Mouse (Mus musculus) layer of hippocampus, adult 9-10 months (tissue): ENCODE measurements at regions not wholly inside any gene's neighbourhood (a gene's known extent, or its start where the extent isn't known, plus 50 kb on each side); places are given as distances from the start of the nearest gene placed in this dataset.

Experiments used
- DNase-seq: peaks from one replicate; pipeline ENCODE4 v3.0.0; 2022; ENCODE audit warnings: low spot score

DNA sequence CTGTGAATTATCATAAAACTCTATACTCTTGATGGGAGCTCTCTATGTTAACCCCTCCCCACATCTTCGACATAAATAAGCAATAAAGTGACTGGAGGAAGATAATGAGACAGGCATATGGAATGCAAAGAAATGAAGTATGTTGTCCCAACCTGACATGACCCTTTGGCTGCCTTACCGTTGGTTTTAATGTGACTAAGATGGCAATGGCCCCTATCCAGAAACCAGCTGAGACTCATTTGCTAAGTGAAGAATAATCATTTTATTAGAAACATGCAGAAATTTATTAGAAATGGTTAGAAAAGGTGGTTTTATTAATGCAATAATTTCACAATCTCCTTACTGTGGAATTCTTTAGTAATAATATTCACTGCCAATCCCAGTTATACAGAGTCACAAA is 2767.2 kb upstream of the 5930422O12Rik start:
- DNase-seq: no peak

DNA sequence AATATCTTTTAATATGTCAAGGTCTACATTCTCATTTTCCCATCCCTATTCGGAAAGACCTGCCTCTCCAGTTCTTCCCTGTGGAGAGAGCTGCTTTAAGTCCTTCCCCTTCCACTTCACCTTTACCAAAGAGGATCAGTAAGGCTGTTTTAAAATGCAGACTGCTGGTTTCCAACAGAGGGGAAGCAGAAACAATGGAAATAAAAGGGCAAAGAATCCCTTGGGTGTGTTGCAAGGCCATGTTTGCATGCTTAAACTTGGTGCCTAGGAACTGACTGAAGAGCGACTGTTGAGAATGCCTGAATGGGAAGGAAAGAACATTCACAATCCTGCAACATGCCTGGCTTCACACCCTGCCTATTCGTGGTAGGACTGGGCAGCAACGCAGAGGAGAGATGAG is 2759.1 kb upstream of the 5930422O12Rik start:
- DNase-seq: no peak

DNA sequence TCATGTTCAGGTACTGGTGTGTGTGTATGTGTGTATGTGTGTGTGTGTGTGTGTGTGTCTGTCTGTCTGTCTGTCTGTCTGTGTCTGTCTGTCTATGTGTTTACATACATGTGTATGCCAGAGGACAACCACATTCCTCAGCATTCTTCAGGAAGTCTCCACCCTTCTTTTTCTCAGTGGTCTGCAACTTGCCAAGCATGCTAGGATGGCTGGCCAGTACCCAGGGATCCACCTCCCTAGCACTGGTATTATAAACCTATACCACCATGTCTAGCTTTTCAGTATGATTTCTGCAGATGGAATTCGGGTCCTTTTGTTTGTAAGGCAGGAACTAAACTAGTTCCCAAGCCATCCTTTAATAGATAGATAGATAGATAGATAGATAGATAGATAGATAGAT is 2751.1 kb upstream of the 5930422O12Rik start:
- DNase-seq: no peak

DNA sequence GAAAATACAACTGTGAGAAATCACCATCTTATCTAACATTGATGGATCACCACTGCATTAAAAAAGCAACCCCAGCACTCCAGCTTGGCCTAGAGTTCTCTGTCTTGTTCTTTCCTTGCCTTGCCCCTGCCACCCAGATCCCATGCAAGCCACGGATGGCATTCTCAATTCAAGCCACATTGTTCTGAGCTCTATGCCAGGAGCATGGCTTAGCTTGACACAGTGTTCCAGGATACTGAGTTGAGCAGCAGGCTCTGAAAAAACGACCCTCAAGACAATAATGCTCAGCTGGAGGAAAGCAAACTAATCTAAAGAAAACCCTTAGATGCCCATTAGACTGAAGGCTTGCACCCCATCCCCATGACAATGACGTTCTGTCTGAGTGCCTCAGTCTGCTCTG is 2746.3 kb upstream of the 5930422O12Rik start:
- no peak for DNase-seq

DNA sequence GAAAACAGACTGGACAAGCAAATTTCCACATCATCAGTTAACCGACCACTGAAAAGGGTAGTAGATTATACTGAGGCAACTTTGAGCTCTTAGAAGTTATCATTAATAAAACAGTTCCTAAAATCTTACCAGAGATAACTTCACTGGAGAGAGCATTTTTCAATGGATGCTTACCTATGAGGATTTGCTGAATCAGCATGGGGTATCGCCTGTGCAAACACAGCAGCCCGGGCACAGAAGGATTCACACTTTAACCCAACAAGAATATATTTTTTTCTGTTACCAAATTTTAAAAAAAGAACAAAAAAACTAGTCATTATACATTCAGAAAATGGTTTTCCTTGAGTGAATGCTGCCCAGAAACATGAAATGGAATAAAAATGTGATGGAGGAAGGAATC is 2742.0 kb upstream of the 5930422O12Rik start:
- DNase-seq: no peak

DNA sequence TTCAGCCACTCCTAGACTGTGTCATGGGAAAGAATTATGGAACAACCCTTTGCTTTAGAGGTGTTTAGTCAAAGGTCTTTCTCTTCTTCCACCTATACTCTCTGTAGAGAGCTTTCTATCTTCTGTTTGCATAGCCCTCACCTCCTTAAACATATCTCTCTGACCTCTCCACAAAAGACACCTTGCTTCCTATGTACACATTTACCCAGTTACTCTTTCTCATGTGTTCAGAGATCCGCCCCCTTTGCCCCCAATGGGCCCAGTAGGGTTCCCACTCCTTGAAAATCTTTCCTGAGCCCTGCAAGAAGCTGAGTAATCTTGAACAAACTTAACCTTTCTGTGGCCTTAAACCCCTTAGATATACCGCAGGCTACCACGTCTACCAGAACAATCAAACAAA is 2734.4 kb upstream of the 5930422O12Rik start:
- no peak for DNase-seq

DNA sequence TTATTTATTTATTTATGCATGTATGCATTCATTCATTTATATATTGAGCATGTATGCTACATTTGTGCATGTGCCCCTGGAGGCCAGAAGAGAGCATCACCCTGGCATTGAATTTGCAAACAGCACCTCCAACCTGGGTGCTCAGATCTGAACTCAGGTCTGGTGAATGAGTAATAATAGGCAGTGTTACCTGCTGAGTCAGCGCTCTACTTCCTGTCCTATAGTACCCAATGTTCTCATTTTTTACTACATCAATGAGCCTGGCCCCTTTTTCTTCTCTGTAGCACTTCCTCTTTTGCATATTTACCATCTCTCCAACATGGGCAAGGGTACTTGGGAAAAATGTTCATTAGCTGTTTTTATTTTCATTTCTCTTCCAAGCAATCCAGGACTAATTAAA is 2711.9 kb upstream of the 5930422O12Rik start:
- no peak for DNase-seq

DNA sequence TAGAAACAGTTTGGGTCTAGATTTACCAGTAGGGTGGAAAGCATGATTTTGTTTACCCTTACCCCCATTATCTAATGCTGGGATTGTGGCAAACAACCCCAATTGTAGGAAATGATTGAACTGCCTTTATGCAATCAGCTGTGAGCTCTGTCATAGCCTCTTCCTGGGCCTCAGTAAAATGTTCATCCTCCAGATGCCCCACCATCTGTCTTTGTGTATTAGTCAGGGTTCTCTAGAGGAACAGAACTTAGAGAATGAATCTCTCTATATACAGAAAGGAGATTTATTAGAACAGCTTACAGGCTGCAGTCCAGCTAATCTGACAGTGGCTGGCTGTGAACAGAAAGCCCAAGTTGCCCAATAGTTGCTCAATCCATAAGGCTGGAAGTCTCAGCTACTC is 2698.1 kb upstream of the 5930422O12Rik start:
- DNase-seq: peak; percentile 59

DNA sequence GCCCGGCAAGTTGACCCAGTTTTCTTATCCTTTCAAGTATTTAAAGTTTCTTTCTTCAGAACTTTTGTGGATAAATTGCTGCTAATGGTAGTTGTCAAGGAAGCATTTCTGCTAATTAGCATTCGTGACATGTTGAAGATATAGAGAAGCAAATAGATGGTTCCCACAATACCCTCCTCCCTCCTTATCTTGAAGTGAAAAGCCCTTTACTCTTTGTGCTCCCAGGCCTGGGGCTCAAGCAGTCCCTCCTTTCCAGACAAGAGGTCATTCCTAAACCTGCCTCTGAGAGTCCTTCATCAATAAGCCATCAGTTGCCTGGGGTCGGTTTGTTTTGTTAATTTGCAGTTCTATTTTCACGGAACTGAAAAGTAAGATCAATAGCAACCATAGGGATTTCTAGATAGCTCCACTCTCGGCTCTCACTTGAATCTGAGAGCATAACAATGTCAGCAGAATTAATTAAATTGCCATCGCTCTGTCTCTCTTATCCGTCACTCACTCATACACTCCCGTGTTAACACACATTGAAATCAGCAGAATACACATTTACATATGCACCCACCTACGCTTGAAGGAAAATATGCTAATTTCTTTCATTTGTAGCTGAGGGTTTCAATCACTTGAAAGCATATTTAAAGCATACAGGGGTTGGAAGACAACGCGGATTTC is 2695.8 kb upstream of the 5930422O12Rik start:
- DNase-seq: no peak

DNA sequence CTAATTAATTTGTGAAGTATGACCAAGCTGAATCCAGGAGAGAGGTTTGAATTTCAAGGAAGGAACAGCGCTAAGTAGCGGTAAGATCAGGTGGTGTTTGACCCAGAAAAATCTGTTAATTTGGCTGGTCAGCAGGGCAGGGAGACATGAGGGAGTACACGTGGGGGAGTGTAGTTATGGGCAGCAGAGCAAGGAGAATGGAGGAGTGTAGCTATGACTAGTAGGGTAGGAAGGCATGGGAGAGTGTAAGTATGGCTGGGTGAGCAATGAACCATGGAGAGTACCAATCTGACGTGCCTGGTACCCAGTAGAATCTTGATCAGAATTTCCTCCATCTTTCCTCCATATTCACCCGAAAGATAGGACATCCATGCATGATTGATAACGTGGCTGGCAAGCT is 2695.1 kb upstream of the 5930422O12Rik start:
- DNase-seq: no peak

DNA sequence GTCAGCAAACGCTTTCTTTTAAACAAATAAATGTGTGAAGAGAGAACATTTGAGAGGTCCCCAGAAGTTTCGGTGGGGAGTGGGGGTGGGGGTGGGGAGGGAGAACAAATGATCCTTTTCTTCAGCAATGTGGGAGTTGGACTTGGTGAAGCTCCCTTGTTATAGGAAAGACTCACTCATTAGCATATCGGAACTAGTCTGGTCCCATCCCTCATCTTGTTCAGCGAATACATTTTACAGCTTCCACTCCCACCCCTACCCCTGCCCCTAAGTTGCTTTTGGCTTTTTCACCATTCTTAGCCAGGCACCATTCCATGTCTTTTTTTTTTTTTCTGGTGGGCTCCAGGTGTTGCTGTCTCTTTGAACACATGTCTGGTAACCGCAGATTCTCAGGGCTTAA is 2693.2 kb upstream of the 5930422O12Rik start:
- no peak for DNase-seq

DNA sequence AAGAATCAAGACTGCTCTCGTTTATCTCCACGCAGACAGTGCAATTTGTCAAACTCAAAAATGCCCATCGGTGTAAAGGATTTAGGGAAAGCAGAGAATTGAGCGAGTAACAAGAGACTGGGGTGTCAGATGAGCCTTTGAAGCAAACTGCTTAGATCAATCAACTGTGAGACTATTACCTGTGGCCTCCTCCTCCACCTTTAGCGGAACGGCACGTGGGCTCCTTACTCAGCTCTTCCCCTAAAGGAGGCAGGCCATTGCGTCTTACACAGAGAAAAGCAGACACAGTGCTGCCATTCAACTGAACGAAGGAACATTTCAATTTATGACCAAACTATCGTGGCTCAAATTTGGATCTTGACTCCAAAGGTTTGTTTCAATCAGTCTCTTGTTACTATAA is 2692.8 kb upstream of the 5930422O12Rik start:
- no peak for DNase-seq

DNA sequence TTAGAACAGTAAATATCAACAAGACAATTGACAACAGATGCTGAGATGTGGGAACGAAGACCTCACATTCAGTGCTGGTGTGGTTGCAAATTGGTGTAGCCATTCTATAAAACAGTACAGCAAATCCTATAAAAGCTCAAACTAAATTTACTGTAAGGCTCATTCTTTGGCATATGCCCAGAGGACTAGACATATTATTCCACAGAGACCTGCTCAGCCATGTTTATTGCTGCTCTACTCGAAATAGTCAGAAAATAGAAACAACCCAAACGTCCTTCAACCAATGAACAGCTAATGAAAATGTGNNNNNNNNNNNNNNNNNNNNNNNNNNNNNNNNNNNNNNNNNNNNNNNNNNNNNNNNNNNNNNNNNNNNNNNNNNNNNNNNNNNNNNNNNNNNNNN is 2681.6 kb upstream of the 5930422O12Rik start:
- DNase-seq: no peak
